Mouse (Mus musculus) intestine, embryonic 15.5 days (tissue): Measurements from ENCODE around the gene Armc2. TPM values are rescaled to one million over a fixed set of nuclear protein-coding genes. Genes with fewer than 3 reads are reported as not detected.
"Not testable (repeated sequence)": the region's sequence is repeated elsewhere in the genome, so short reads cannot be mapped to it uniquely, and the experiment has no call there.

Experiments used
- ATAC-seq: fragments of 200-750 bp; cut with Nextera tagmentation; 2 replicates; pipeline ENCODE4 v1.8.0; 2017; ENCODE audit warnings: moderate TSS enrichment, moderate library complexity
- H3K27ac ChIP-seq: fragments of 300-500 bp; sonication (generic); 2 replicates; pipeline ENCODE4 v1.5.1; 2015; ENCODE audit warnings: mild to moderate bottlenecking, inconsistent platforms
- H3K27me3 ChIP-seq: fragments of 300-500 bp; sonication (generic); replicated peaks from 2 replicates; pipeline ENCODE4 v1.6.1; 2015; ENCODE audit warnings: inconsistent platforms
- H3K36me3 ChIP-seq: fragments of 300-500 bp; sonication (generic); 2 replicates; pipeline ENCODE4 v1.6.1; 2015; ENCODE audit warnings: inconsistent platforms
- H3K4me1 ChIP-seq: fragments of 300-500 bp; sonication (generic); replicated peaks from 2 replicates; pipeline ENCODE4 v1.6.1; 2015; ENCODE audit warnings: inconsistent platforms
- H3K4me2 ChIP-seq: fragments of 300-500 bp; sonication (generic); replicated peaks from 2 replicates; pipeline ENCODE4 v1.6.1; 2015; ENCODE audit warnings: mild to moderate bottlenecking, inconsistent platforms
- H3K4me3 ChIP-seq: fragments of 300-500 bp; sonication (generic); replicated peaks from 2 replicates; pipeline ENCODE4 v1.5.1; 2015; ENCODE audit warnings: inconsistent platforms
- H3K9ac ChIP-seq: fragments of 300-500 bp; sonication (generic); 2 replicates; pipeline ENCODE4 v1.6.1; 2015; ENCODE audit warnings: inconsistent platforms
- H3K9me3 ChIP-seq: fragments of 300-500 bp; sonication (generic); 2 replicates; pipeline ENCODE4 v1.6.1; 2016; ENCODE audit warnings: inconsistent platforms
- WGBS: fragments of 180-500 bp; shearing (Covaris S2); methylation state at CpG from one replicate; pipeline ENCODE4 v1.1.7; 2015; 5-methylcytosine and 5-hydroxymethylcytosine counted together
- polyA plus RNA-seq: library from polyadenylated mRNA; unstranded; fragments of >200 nt; fragmentation: Nextera tagmentation; extraction: Ambion mirVana; gene quantifications from 2 replicates; pipeline ENCODE4 v1.2.1, GENCODE M21; 2015

Gene Armc2
- polyA plus RNA-seq, 1 experiment from 2014 or later = 2.1 TPM

GRCm38 (mm10) chr10:41957421-41958225, 60.6 kb downstream of the Armc2 start:
- Histone ChIP-seq H3K4me2 (no peak overlapping the region), H3K27me3 (no peaks in the 10 kb centered on the region), H3K36me3 (no peaks in the 10 kb centered on the region), H3K9ac (no peak overlapping the region), H3K4me1 (no peaks in the 10 kb centered on the region), H3K27ac (no peak overlapping the region), H3K4me3 (no peak overlapping the region), H3K9me3 (no peaks in the 10 kb centered on the region)
- no peak for ATAC-seq
- 89% methylated on average over 18 of the region's 18 CpGs for WGBS

- no peak for ATAC-seq
These were observed 64.7 kb downstream of the Armc2 start for GRCm38 (mm10) chr10:41953528-41953864.

GRCm38 (mm10) chr10:41952850-41953527, 65.3 kb downstream of the Armc2 start:
- ATAC-seq = no peak
- no peaks in the 10 kb centered on the region for H3K9me3 ChIP-seq
- 83% methylated on average over 14 of the region's 14 CpGs for WGBS
- no peaks in the 10 kb centered on the region for H3K36me3 ChIP-seq
- no peaks in the 10 kb centered on the region for H3K27me3 ChIP-seq
- H3K4me1 ChIP-seq = no peaks in the 10 kb centered on the region
- no peak overlapping the region for H3K4me3 ChIP-seq
- H3K4me2 ChIP-seq = no peak overlapping the region
- H3K9ac ChIP-seq = no peak overlapping the region
- no peak overlapping the region for H3K27ac ChIP-seq

More at GRCm38 (mm10) chr10:41953528-41953864, 64.7 kb downstream of the Armc2 start:
- no peaks in the 10 kb centered on the region for H3K27me3 ChIP-seq
- 89% methylated on average over 5 of the region's 5 CpGs for WGBS
- H3K4me2 ChIP-seq = no peak overlapping the region
- no peaks in the 10 kb centered on the region for H3K36me3 ChIP-seq
- H3K9me3 ChIP-seq = no peaks in the 10 kb centered on the region
- no peak overlapping the region for H3K4me3 ChIP-seq
- H3K27ac ChIP-seq = no peak overlapping the region
- H3K9ac ChIP-seq = no peak overlapping the region
- no peaks in the 10 kb centered on the region for H3K4me1 ChIP-seq

DNA sequence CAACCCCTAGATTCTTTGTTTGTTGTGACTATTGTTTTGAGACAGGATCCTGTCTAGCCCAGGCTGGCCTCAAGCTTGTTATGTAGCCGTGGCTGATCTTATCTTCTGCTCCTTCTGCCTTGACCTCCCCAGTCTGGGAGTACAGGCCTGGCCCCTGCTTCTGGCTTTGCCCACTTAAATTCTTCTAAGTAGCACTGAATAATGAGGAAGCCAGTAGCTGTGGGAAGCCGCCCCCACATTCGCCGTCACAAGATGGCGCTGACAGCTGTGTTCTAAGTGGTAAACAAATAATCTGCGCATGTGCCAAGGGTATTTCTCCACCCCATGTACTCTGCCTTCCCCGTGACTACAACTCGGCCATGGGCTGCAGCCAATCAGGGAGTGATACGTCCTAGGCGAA, 65.9 kb downstream of the Armc2 start:
- not testable (repeated sequence) for H3K4me2 ChIP-seq, H3K36me3 ChIP-seq, H3K9me3 ChIP-seq, H3K4me1 ChIP-seq, ATAC-seq, H3K9ac ChIP-seq, H3K27ac ChIP-seq, H3K27me3 ChIP-seq, H3K4me3 ChIP-seq
- 83% methylated on average over 10 of the region's 10 CpGs for WGBS

- no peak for ATAC-seq
- Histone ChIP-seq H3K9me3 (no peaks in the 10 kb centered on the region), H3K4me2 (no peak overlapping the region), H3K4me1 (peaks cover 13% of the 10 kb centered on the region), H3K4me3 (no peak overlapping the region), H3K9ac (no peak overlapping the region), H3K27me3 (no peaks in the 10 kb centered on the region), H3K36me3 (no peaks in the 10 kb centered on the region), H3K27ac (no peak overlapping the region)
- WGBS = 67% methylated on average over 4 of the region's 4 CpGs
These were observed 79.2 kb downstream of the Armc2 start for GRCm38 (mm10) chr10:41939090-41939489.

DNA sequence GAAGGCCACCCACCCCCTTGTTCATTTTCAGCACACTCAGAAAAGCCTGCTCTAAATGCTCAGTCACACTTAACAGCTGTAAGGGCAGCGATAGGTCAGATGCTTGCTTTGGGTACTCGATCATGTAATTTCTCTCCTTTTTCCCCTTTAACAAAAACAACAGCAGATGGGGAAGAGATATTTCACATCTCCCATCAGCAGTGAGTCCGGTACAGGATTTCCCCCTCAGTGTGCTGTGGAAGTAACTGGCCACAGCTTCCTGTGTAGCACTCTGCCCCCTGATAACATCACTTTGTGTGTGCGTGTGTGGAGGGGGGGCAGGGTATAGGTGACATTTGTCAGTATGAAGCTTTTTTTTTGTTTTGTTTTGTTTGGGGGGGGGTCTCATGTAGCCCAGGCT, 81.1 kb downstream of the Armc2 start:
- 47% methylated on average over 4 of the region's 4 CpGs for WGBS
- Histone ChIP-seq H3K4me1 (peaks cover 13% of the 10 kb centered on the region), H3K4me2 (no peak overlapping the region), H3K36me3 (no peaks in the 10 kb centered on the region), H3K27me3 (no peaks in the 10 kb centered on the region), H3K9ac (no peak overlapping the region), H3K27ac (0 out of 2 replicates have a peak overlapping the region, but pooled peaks have one; percentile 2), H3K9me3 (no peaks in the 10 kb centered on the region), H3K4me3 (no peak overlapping the region)
- ATAC-seq = no peak

DNA sequence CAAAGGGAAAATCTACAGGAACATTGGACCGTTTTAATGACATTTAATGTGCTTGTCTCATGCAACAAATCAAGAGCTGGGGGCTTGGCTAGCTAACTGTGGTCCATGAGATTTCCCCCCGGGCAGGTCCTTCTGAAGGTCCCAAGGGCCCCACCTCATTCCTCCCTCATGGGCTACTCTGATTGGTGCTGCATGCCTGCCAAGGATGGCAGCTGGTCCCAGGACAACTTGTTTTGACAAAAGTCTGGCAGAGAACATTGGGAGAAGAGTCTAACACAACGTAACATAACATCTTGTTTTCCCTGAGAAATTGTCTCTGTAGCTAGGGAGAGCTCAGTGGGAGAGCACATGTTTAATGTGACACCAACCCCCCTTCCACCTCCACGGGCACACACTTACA, 82.1 kb downstream of the Armc2 start:
- Histone ChIP-seq H3K9me3 (no peaks in the 10 kb centered on the region), H3K27me3 (no peaks in the 10 kb centered on the region), H3K36me3 (no peaks in the 10 kb centered on the region), H3K9ac (no peak overlapping the region), H3K4me2 (no peak overlapping the region), H3K4me3 (no peak overlapping the region), H3K4me1 (peaks cover 13% of the 10 kb centered on the region), H3K27ac (no peak overlapping the region; the same call in 1 of the 2 replicates)
- 47% methylated on average over 4 of the region's 4 CpGs for WGBS
- no peak for ATAC-seq

DNA sequence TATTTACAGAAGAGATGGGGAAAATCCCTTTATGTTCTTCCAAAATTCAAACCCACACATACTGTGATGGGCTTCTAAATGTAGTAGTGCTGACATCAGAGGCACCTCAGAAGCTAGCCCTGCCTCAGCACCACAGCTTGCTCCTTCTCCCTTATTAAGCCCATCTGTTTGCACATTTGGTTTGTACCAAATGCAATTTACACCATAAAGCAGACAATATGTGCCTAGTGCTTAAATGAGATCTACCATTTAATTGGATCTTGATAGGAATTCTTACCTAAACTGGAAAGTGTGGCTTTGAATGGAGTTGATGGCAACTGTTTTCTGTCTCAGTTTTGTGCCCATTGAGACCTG, 82.8 kb downstream of the Armc2 start:
- peak overlapping the region; percentile 29; the same call in 1 of the 2 replicates for H3K4me2 ChIP-seq
- no peaks in the 10 kb centered on the region for H3K27me3 ChIP-seq
- H3K4me3 ChIP-seq = no peak overlapping the region
- no peak overlapping the region for H3K9ac ChIP-seq
- peaks cover 13% of the 10 kb centered on the region for H3K4me1 ChIP-seq
- no peaks in the 10 kb centered on the region for H3K9me3 ChIP-seq
- no peak overlapping the region for H3K27ac ChIP-seq
- H3K36me3 ChIP-seq = no peaks in the 10 kb centered on the region
- ATAC-seq = no peak

DNA sequence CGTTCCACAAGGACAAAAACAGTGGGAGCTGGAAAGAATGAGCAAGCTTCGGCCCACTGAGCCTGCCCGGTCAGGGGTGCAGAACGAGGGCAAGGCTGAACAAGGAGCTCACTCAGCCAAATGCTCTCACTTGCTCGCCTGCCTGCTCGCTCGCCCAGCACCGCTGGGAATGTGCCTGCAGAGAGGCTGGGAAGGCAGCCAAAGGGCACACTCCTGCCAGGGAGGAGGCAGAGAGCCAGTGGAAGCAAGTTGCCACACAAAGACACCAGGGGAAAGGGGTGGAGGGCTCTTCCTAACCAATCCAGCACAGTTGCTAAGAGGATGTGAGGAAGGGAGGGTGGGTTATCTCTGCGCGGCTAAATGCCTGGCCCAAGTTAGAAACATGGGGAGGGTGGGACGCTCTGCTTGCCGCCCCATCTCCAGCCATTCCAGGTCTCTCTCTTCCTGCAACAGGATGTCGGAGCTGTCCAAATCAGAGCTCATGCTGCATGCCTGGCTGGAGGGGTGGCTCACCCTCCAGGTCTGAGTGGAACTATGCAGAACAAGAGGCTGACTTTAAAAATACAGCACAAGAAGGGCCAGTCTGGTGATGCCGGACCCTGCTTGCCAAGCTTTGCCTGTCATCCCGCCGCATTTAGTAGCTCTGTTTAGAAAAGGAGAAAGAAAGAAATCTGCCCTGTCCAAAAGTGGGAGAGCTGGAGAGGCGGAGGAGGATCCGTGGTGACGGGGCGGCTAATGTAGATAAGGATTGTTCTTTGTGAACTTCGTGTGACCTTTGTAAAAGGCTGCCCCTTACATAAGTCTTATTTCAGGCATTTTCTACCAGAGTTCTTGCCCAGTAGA, 83.4 kb downstream of the Armc2 start:
- peak; percentile 79 for ATAC-seq
- Histone ChIP-seq H3K4me1 (peaks cover 13% of the 10 kb centered on the region), H3K9me3 (no peaks in the 10 kb centered on the region), H3K27me3 (no peaks in the 10 kb centered on the region), H3K4me2 (peak overlapping the region; percentile 29), H3K36me3 (no peaks in the 10 kb centered on the region), H3K9ac (no peak overlapping the region), H3K27ac (peak overlapping the region; percentile 62), H3K4me3 (no peak overlapping the region)
- 12% methylated on average over 21 of the region's 21 CpGs for WGBS

DNA sequence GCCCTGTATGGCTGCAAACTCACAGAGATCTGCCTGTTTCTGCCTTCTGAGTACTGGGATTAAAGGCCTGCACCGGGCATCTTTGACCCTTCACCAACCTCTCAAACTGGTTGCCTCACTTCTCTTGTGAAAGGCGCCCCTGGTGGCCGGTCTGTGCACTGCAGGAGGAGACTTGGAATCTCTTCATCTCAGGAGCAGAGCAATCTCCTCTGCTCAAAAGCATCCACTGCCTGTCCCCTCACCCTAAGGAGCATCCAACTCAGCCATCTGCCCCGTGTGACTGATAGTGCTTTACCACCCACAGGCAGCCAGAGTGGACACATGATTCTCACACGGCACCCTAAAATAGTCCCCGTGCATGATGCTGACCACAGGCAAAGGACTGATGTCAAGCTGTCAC, 84.7 kb downstream of the Armc2 start:
- ATAC-seq = no peak
- Histone ChIP-seq H3K4me1 (peaks cover 13% of the 10 kb centered on the region), H3K9me3 (no peaks in the 10 kb centered on the region), H3K9ac (no peak overlapping the region), H3K4me3 (no peak overlapping the region), H3K36me3 (no peaks in the 10 kb centered on the region), H3K27ac (no peak overlapping the region), H3K27me3 (no peaks in the 10 kb centered on the region), H3K4me2 (no peak overlapping the region)
- WGBS = 50% methylated on average over 6 of the region's 6 CpGs

GRCm38 (mm10) chr10:41932943-41933342, 85.3 kb downstream of the Armc2 start:
- H3K4me2 ChIP-seq = no peak overlapping the region
- 81% methylated on average over 5 of the region's 5 CpGs for WGBS
- no peaks in the 10 kb centered on the region for H3K36me3 ChIP-seq
- H3K4me3 ChIP-seq = no peak overlapping the region
- no peak overlapping the region for H3K27ac ChIP-seq
- no peak for ATAC-seq
- H3K9me3 ChIP-seq = no peaks in the 10 kb centered on the region
- H3K4me1 ChIP-seq = peaks cover 13% of the 10 kb centered on the region
- no peaks in the 10 kb centered on the region for H3K27me3 ChIP-seq
- H3K9ac ChIP-seq = no peak overlapping the region

- Histone ChIP-seq H3K4me1 (peaks cover 13% of the 10 kb centered on the region), H3K36me3 (no peaks in the 10 kb centered on the region), H3K27ac (no peak overlapping the region), H3K9me3 (no peaks in the 10 kb centered on the region), H3K9ac (no peak overlapping the region), H3K27me3 (no peaks in the 10 kb centered on the region), H3K4me2 (no peak overlapping the region), H3K4me3 (no peak overlapping the region)
- 78% methylated on average over 12 of the region's 12 CpGs for WGBS
- no peak for ATAC-seq
These were observed 86.3 kb downstream of the Armc2 start for GRCm38 (mm10) chr10:41931962-41932361.
